Mouse (Mus musculus): ENCODE data around the gene Lrrc41. TPM values are rescaled to one million over a fixed set of nuclear protein-coding genes. Genes with fewer than 3 reads are reported as not detected.
A peak's percentile ranks its signal among the peaks of the same experiment; 100 is the strongest.

Lrrc41 gene
- polyA plus RNA-seq (2015; fragmentation: Nextera tagmentation; extraction: Ambion mirVana) = 64.5 and 66.3 TPM in 2 replicates

- peak within 1 kb of the TSS; percentile 74 for H3K4me2 ChIP-seq (replicated peaks)
- peaks cover 35% of the 10 kb centered on the region for H3K4me1 ChIP-seq
- peak; percentile 94 for ATAC-seq (replicated peaks)
- no peaks in the 10 kb centered on the region for H3K9me3 ChIP-seq
- H3K27me3 ChIP-seq = no peaks in the 10 kb centered on the region
- peak within 1 kb of the TSS; percentile 98 for H3K9ac ChIP-seq (replicated peaks)
- H3K27ac ChIP-seq (replicated peaks) = peak within 1 kb of the TSS; percentile 96
- under 1% methylated on average over 54 of the region's 55 CpGs for WGBS
- H3K36me3 ChIP-seq = peaks cover 7% of the 10 kb centered on the region; the same call in 1 of the 2 replicates
- peak within 1 kb of the TSS; percentile 96 for H3K4me3 ChIP-seq
These were observed at the start of gene Lrrc41, which contains the start of gene Uqcrh for GRCm38 (mm10) chr4:116074861-116075620. Gene Lrrc41 (plus strand): TSS chr4:116075269. Gene Uqcrh (minus strand): TSS chr4:116075071.

- Histone ChIP-seq H3K27ac (replicated peaks) (no peak overlapping the region), H3K9ac (replicated peaks) (no peak overlapping the region), H3K4me1 (no peaks in the 10 kb centered on the region), H3K27me3 (no peaks in the 10 kb centered on the region), H3K9me3 (no peaks in the 10 kb centered on the region), H3K36me3 (peaks cover 19% of the 10 kb centered on the region), H3K4me2 (replicated peaks) (no peak overlapping the region), H3K4me3 (no peak overlapping the region)
- 89% methylated on average over 9 of the region's 9 CpGs for WGBS
- ATAC-seq (replicated peaks) = no peak
These were observed 42.2 kb upstream of the Lrrc41 start for GRCm38 (mm10) chr4:116032906-116033305.

- Histone ChIP-seq H3K4me3 (no peak overlapping the region), H3K27ac (replicated peaks) (no peak overlapping the region), H3K4me2 (replicated peaks) (no peak overlapping the region), H3K36me3 (peaks cover 19% of the 10 kb centered on the region), H3K27me3 (no peaks in the 10 kb centered on the region), H3K9ac (replicated peaks) (no peak overlapping the region), H3K4me1 (no peaks in the 10 kb centered on the region), H3K9me3 (no peaks in the 10 kb centered on the region)
- ATAC-seq (replicated peaks) = no peak
- WGBS = 86% methylated on average over 5 of the region's 5 CpGs
These were observed 41.7 kb upstream of the Lrrc41 start for GRCm38 (mm10) chr4:116033374-116033773.

GRCm38 (mm10) chr4:116040466-116040865, 34.6 kb upstream of the Lrrc41 start:
- Histone ChIP-seq H3K4me3 (no peak overlapping the region), H3K4me2 (replicated peaks) (no peak overlapping the region), H3K27ac (replicated peaks) (no peak overlapping the region), H3K9me3 (no peaks in the 10 kb centered on the region), H3K9ac (replicated peaks) (no peak overlapping the region), H3K27me3 (no peaks in the 10 kb centered on the region), H3K36me3 (peaks cover 10% of the 10 kb centered on the region; the same call in 1 of the 2 replicates), H3K4me1 (no peaks in the 10 kb centered on the region)
- WGBS = 95% methylated on average over 2 of the region's 2 CpGs
- ATAC-seq (replicated peaks) = no peak

- 77% methylated on average over 3 of the region's 3 CpGs for WGBS
- no peak for ATAC-seq (replicated peaks)
- Histone ChIP-seq H3K9ac (replicated peaks) (no peak overlapping the region), H3K27me3 (no peaks in the 10 kb centered on the region), H3K4me2 (replicated peaks) (no peak overlapping the region), H3K9me3 (no peaks in the 10 kb centered on the region), H3K27ac (replicated peaks) (no peak overlapping the region), H3K4me1 (no peaks in the 10 kb centered on the region), H3K4me3 (no peak overlapping the region), H3K36me3 (0 out of 2 replicates have a peak, but pooled peaks cover 7% of the 10 kb centered on the region)
These were observed 32.9 kb upstream of the Lrrc41 start for GRCm38 (mm10) chr4:116042186-116042585.

- Histone ChIP-seq H3K27ac (replicated peaks) (no peak overlapping the region), H3K4me2 (replicated peaks) (no peak overlapping the region), H3K4me1 (no peaks in the 10 kb centered on the region), H3K27me3 (no peaks in the 10 kb centered on the region), H3K9me3 (no peaks in the 10 kb centered on the region), H3K9ac (replicated peaks) (no peak overlapping the region), H3K4me3 (no peak overlapping the region), H3K36me3 (0 out of 2 replicates have a peak, but pooled peaks cover 7% of the 10 kb centered on the region)
- no peak for ATAC-seq (replicated peaks)
- WGBS = 94% methylated on average over 2 of the region's 2 CpGs
These were observed 28.5 kb upstream of the Lrrc41 start for GRCm38 (mm10) chr4:116046604-116047003.

GRCm38 (mm10) chr4:116047681-116048080, 27.4 kb upstream of the Lrrc41 start:
- no peak overlapping the region for H3K4me2 ChIP-seq (replicated peaks)
- H3K4me1 ChIP-seq = peaks cover 4% of the 10 kb centered on the region; the same call in 1 of the 2 replicates
- no peaks in the 10 kb centered on the region for H3K9me3 ChIP-seq
- no peak overlapping the region for H3K4me3 ChIP-seq
- no peaks in the 10 kb centered on the region for H3K27me3 ChIP-seq
- 0 out of 2 replicates have a peak, but pooled peaks cover 1% of the 10 kb centered on the region for H3K36me3 ChIP-seq
- H3K9ac ChIP-seq (replicated peaks) = no peak overlapping the region
- WGBS = 96% methylated on average over 1 of the region's 1 CpGs
- no peak overlapping the region for H3K27ac ChIP-seq (replicated peaks)
- no peak for ATAC-seq (replicated peaks)

GRCm38 (mm10) chr4:116048130-116048920, 26.7 kb upstream of the Lrrc41 start:
- no peak for ATAC-seq (replicated peaks)
- WGBS = 86% methylated on average over 7 of the region's 7 CpGs
- H3K4me2 ChIP-seq (replicated peaks) = no peak overlapping the region
- H3K36me3 ChIP-seq = no peaks in the 10 kb centered on the region
- H3K27ac ChIP-seq (replicated peaks) = no peak overlapping the region
- no peaks in the 10 kb centered on the region for H3K27me3 ChIP-seq
- H3K4me3 ChIP-seq = no peak overlapping the region
- H3K9ac ChIP-seq (replicated peaks) = no peak overlapping the region
- no peaks in the 10 kb centered on the region for H3K9me3 ChIP-seq
- H3K4me1 ChIP-seq = peaks cover 10% of the 10 kb centered on the region

GRCm38 (mm10) chr4:116049211-116049610, 25.9 kb upstream of the Lrrc41 start:
- no peak for ATAC-seq (replicated peaks)
- H3K9ac ChIP-seq (replicated peaks) = no peak overlapping the region
- no peak overlapping the region for H3K4me3 ChIP-seq
- no peaks in the 10 kb centered on the region for H3K27me3 ChIP-seq
- no peak overlapping the region for H3K27ac ChIP-seq (replicated peaks)
- no peak overlapping the region for H3K4me2 ChIP-seq (replicated peaks)
- H3K9me3 ChIP-seq = no peaks in the 10 kb centered on the region
- peaks cover 10% of the 10 kb centered on the region for H3K4me1 ChIP-seq
- no peaks in the 10 kb centered on the region for H3K36me3 ChIP-seq
- 91% methylated on average over 3 of the region's 3 CpGs for WGBS

- ATAC-seq (replicated peaks) = peak; percentile 38; the same call in 1 of the 2 replicates
- H3K36me3 ChIP-seq = no peaks in the 10 kb centered on the region
- peaks cover 10% of the 10 kb centered on the region for H3K4me1 ChIP-seq
- WGBS = 12% methylated on average over 22 of the region's 22 CpGs
- H3K27ac ChIP-seq (replicated peaks) = peak overlapping the region; percentile 92
- peak overlapping the region; percentile 47 for H3K9ac ChIP-seq (replicated peaks)
- H3K27me3 ChIP-seq = no peaks in the 10 kb centered on the region
- H3K9me3 ChIP-seq = no peaks in the 10 kb centered on the region
- peak overlapping the region; percentile 57 for H3K4me3 ChIP-seq
- H3K4me2 ChIP-seq (replicated peaks) = peak overlapping the region; percentile 68
These were observed 22.4 kb upstream of the Lrrc41 start for GRCm38 (mm10) chr4:116052526-116053293.

- H3K27me3 ChIP-seq = no peaks in the 10 kb centered on the region
These were observed 21.6 kb upstream of the Lrrc41 start, which contains the start of gene Nsun4 for GRCm38 (mm10) chr4:116053399-116053961. Gene Nsun4 (minus strand): TSS chr4:116053876.

More at GRCm38 (mm10) chr4:116053399-116053961, 21.6 kb upstream of the Lrrc41 start, which contains the start of gene Nsun4:
- no peaks in the 10 kb centered on the region for H3K9me3 ChIP-seq
- H3K9ac ChIP-seq (replicated peaks) = peak within 1 kb of the TSS; percentile 47
- H3K36me3 ChIP-seq = no peaks in the 10 kb centered on the region
- ATAC-seq (replicated peaks) = peak; percentile 98
- peak within 1 kb of the TSS; percentile 57 for H3K4me3 ChIP-seq
- under 1% methylated on average over 35 of the region's 35 CpGs for WGBS
- H3K27ac ChIP-seq (replicated peaks) = peak within 1 kb of the TSS; percentile 92
- peak within 1 kb of the TSS; percentile 68 for H3K4me2 ChIP-seq (replicated peaks)
- H3K4me1 ChIP-seq = peaks cover 10% of the 10 kb centered on the region
